Mouse (Mus musculus) MEL (cell line): ENCODE measurements around the gene Tgm4. TPM values are rescaled to one million over a fixed set of nuclear protein-coding genes. Genes with fewer than 3 reads are reported as not detected.

Experiments used
- DNase-seq: peaks from one replicate; pipeline ENCODE4 v3.0.0; 2011; ENCODE audit warnings: low read depth, low spot score
- H3K27ac ChIP-seq: 2 replicates; pipeline ENCODE4 v1.5.1; 2012; ENCODE audit warnings: low read depth, mild to moderate bottlenecking, control low read depth, low read length, moderate library complexity; ENCODE audit not compliant: control insufficient read depth
- H3K27me3 ChIP-seq, 2 experiments: fragments of 150-350 bp in 1 of 2; sonication (generic) in 1 of 2; 2 replicates each; pipeline ENCODE4 v1.6.1; 2012; ENCODE audit warnings: low read length in 2 of 2, mild to moderate bottlenecking in 2 of 2, improper control_type of control experiment in 1 of 2, moderate library complexity in 1 of 2; ENCODE audit not compliant: insufficient read depth in 2 of 2, control insufficient read depth in 1 of 2
- H3K36me3 ChIP-seq, 2 experiments: 2 replicates each; pipeline ENCODE4 v1.6.1; 2012 to 2014; ENCODE audit warnings: low read length in 2 of 2, improper control_type of control experiment in 1 of 2, inconsistent platforms in 1 of 2, mild to moderate bottlenecking in 1 of 2; ENCODE audit not compliant: insufficient read depth in 2 of 2, control insufficient read depth in 1 of 2
- H3K4me1 ChIP-seq, 2 experiments: fragments of 150-350 bp in 1 of 2; sonication (generic) in 1 of 2; 2 replicates each; pipeline ENCODE4 v1.6.1; 2012; ENCODE audit warnings: low read length in 2 of 2, improper control_type of control experiment in 1 of 2, mild to moderate bottlenecking in 1 of 2; ENCODE audit not compliant: insufficient read depth in 2 of 2, control insufficient read depth in 1 of 2
- H3K4me3 ChIP-seq, 2 experiments: fragments of 150-350 bp in 1 of 2; sonication (generic) in 1 of 2; 2 replicates each; pipeline ENCODE4 v1.5.1; 2012; ENCODE audit warnings: low read depth in 2 of 2, low read length in 2 of 2, mild to moderate bottlenecking in 2 of 2, moderate library complexity in 2 of 2, control low read depth in 1 of 2, improper control_type of control experiment in 1 of 2; ENCODE audit not compliant: control insufficient read depth in 1 of 2, insufficient read depth in 1 of 2
- H3K79me2 ChIP-seq: 2 replicates; pipeline ENCODE4 v1.6.1; 2012; ENCODE audit warnings: mild to moderate bottlenecking, low read length, moderate library complexity; ENCODE audit not compliant: control insufficient read depth, poor library complexity, insufficient read depth
- H3K9ac ChIP-seq: 2 replicates; pipeline ENCODE4 v1.6.1; 2012; ENCODE audit warnings: low read depth, mild to moderate bottlenecking, control low read depth, low read length, moderate library complexity; ENCODE audit not compliant: control insufficient read depth, poor library complexity, severe bottlenecking
- H3K9me3 ChIP-seq: fragments of 150-350 bp; sonication (generic); replicated peaks from 2 replicates; pipeline ENCODE4 v1.6.1; 2012; ENCODE audit warnings: mild to moderate bottlenecking, low read length, improper control_type of control experiment, moderate library complexity; ENCODE audit not compliant: insufficient read depth
- BHLHE40 ChIP-seq: IDR thresholded peaks from 2 replicates; pipeline ENCODE4 v1.6.1; 2012; ENCODE audit warnings: low read depth, mild to moderate bottlenecking, inconsistent platforms, low read length, improper control_type of control experiment, borderline replicate concordance
- CTCF ChIP-seq, 3 experiments: IDR thresholded peaks in 2 of 3; conservative IDR thresholded peaks in 1 of 3; 2 replicates each; pipeline ENCODE4 v1.5.1; 2011 to 2012; ENCODE audit warnings: low read length in 3 of 3, low read depth in 2 of 3, mild to moderate bottlenecking in 2 of 3, improper control_type of control experiment in 1 of 3, inconsistent platforms in 1 of 3, mixed read lengths in 1 of 3, moderate library complexity in 1 of 3; ENCODE audit not compliant: control insufficient read depth in 1 of 3, insufficient read depth in 1 of 3, poor library complexity in 1 of 3, severe bottlenecking in 1 of 3
- E2F4 ChIP-seq: IDR thresholded peaks from 2 replicates; pipeline ENCODE4 v1.6.1; 2011; ENCODE audit warnings: low read depth, low read length, improper control_type of control experiment, borderline replicate concordance
- EP300 ChIP-seq, 2 experiments: IDR thresholded peaks; 2 replicates each; pipeline ENCODE4 v1.6.1; 2011; ENCODE audit warnings: improper control_type of control experiment in 2 of 2, low read length in 2 of 2, low read depth in 1 of 2, mild to moderate bottlenecking in 1 of 2
- ETS1 ChIP-seq: IDR thresholded peaks from 2 replicates; pipeline ENCODE4 v1.6.1; 2012; ENCODE audit warnings: low read depth, mild to moderate bottlenecking, inconsistent platforms, low read length, improper control_type of control experiment, moderate library complexity
- GABPA ChIP-seq: IDR thresholded peaks from 2 replicates; pipeline ENCODE4 v1.6.1; 2012; ENCODE audit warnings: low read depth, mild to moderate bottlenecking, inconsistent platforms, low read length, improper control_type of control experiment, moderate library complexity
- GATA1 ChIP-seq: IDR thresholded peaks from 2 replicates; pipeline ENCODE4 v1.6.1; 2011; ENCODE audit warnings: low read depth, low read length, improper control_type of control experiment
- JUND ChIP-seq: IDR thresholded peaks from 2 replicates; pipeline ENCODE4 v1.6.1; 2011; ENCODE audit warnings: low read depth, mild to moderate bottlenecking, improper control_type of control experiment, low read length
- KAT2A ChIP-seq: conservative IDR thresholded peaks from 2 replicates; pipeline ENCODE4 v1.6.1; 2012; ENCODE audit warnings: low read depth, low read length, improper control_type of control experiment, inconsistent platforms
- MAZ ChIP-seq: IDR thresholded peaks from 2 replicates; pipeline ENCODE4 v1.6.1; 2012; ENCODE audit warnings: low read depth, mild to moderate bottlenecking, inconsistent platforms, low read length, improper control_type of control experiment
- MXI1 ChIP-seq: IDR thresholded peaks from 2 replicates; pipeline ENCODE4 v1.6.1; 2011; ENCODE audit warnings: mild to moderate bottlenecking, low read depth, low read length, improper control_type of control experiment
- NRF1 ChIP-seq: IDR thresholded peaks from 2 replicates; pipeline ENCODE4 v1.6.1; 2014; ENCODE audit warnings: low read depth, mild to moderate bottlenecking, inconsistent platforms, low read length, improper control_type of control experiment, moderate library complexity; ENCODE audit not compliant: poor library complexity, insufficient read depth, severe bottlenecking
- POLR2A ChIP-seq, 2 experiments: IDR thresholded peaks; 2 replicates each; pipeline ENCODE4 v1.6.1; 2011 to 2012; ENCODE audit warnings: low read length in 2 of 2, mild to moderate bottlenecking in 2 of 2, control low read depth in 1 of 2, improper control_type of control experiment in 1 of 2, low read depth in 1 of 2, moderate library complexity in 1 of 2; ENCODE audit not compliant: control insufficient read depth in 1 of 2, insufficient read depth in 1 of 2, poor library complexity in 1 of 2
- POLR2AphosphoS2 ChIP-seq: IDR thresholded peaks from 2 replicates; pipeline ENCODE4 v1.6.1; 2011; ENCODE audit warnings: low read length, improper control_type of control experiment
- RAD21 ChIP-seq: IDR thresholded peaks from 2 replicates; pipeline ENCODE4 v1.6.1; 2011; ENCODE audit warnings: mild to moderate bottlenecking, low read depth, low read length, improper control_type of control experiment
- RCOR1 ChIP-seq: IDR thresholded peaks from 2 replicates; pipeline ENCODE4 v1.6.1; 2012; ENCODE audit warnings: low read depth, mild to moderate bottlenecking, inconsistent platforms, low read length, improper control_type of control experiment
- SMC3 ChIP-seq: IDR thresholded peaks from 2 replicates; pipeline ENCODE4 v1.6.1; 2011; ENCODE audit warnings: low read depth, low read length, improper control_type of control experiment
- TAL1 ChIP-seq: IDR thresholded peaks from 2 replicates; pipeline ENCODE4 v1.6.1; 2012; ENCODE audit warnings: mild to moderate bottlenecking, inconsistent platforms, low read length, moderate library complexity, mixed read lengths
- TBP ChIP-seq: IDR thresholded peaks from 2 replicates; pipeline ENCODE4 v1.8.0; 2011; ENCODE audit warnings: low read depth, low read length, improper control_type of control experiment
- TCF12 ChIP-seq: IDR thresholded peaks from 2 replicates; pipeline ENCODE4 v1.6.1; 2014; ENCODE audit warnings: low read depth, mild to moderate bottlenecking, inconsistent platforms, low read length, improper control_type of control experiment, moderate library complexity
- UBTF ChIP-seq: IDR thresholded peaks from 2 replicates; pipeline ENCODE4 v1.6.1; 2012; ENCODE audit warnings: low read depth, mild to moderate bottlenecking, inconsistent platforms, low read length, improper control_type of control experiment, moderate library complexity, borderline replicate concordance; ENCODE audit not compliant: insufficient read depth
- USF1 ChIP-seq: IDR thresholded peaks from 2 replicates; pipeline ENCODE4 v1.6.1; 2014; ENCODE audit warnings: low read depth, mild to moderate bottlenecking, inconsistent platforms, low read length, improper control_type of control experiment, moderate library complexity
- USF2 ChIP-seq, 2 experiments: IDR thresholded peaks; 2 replicates each; pipeline ENCODE4 v1.6.1; 2011 to 2012; ENCODE audit warnings: improper control_type of control experiment in 2 of 2, low read length in 2 of 2, borderline replicate concordance in 1 of 2, inconsistent platforms in 1 of 2, low read depth in 1 of 2, mild to moderate bottlenecking in 1 of 2; ENCODE audit not compliant: insufficient read depth in 1 of 2
- ZC3H11A ChIP-seq: IDR thresholded peaks from 2 replicates; pipeline ENCODE4 v1.6.1; 2012; ENCODE audit warnings: low read depth, mild to moderate bottlenecking, inconsistent platforms, low read length, improper control_type of control experiment
- polyA plus RNA-seq, 2 experiments: library from polyadenylated mRNA; stranded (reverse) in 1 of 2; unstranded in 1 of 2; fragments of >175 nt in 1 of 2; fragments of >200 nt in 1 of 2; gene quantifications; 2 replicates each; pipeline versions ENCODE4 v1.2.1 to v1.2.4; 2012; ENCODE audit warnings: low replicate concordance in 2 of 2, low read depth in 1 of 2; ENCODE audit not compliant: insufficient read length in 2 of 2, insufficient read depth in 1 of 2, missing spikeins in 1 of 2
- total RNA-seq: library from RNA; depleted of rRNA; stranded (reverse); fragments of 300-350 nt; gene quantifications from 2 replicates; pipeline ENCODE4 v1.2.3, GENCODE M21; 2012

The Tgm4 gene
- total and polyA plus RNA-seq, 3 experiments: 0.42 to 0.96 TPM; not detected in 1

DNA sequence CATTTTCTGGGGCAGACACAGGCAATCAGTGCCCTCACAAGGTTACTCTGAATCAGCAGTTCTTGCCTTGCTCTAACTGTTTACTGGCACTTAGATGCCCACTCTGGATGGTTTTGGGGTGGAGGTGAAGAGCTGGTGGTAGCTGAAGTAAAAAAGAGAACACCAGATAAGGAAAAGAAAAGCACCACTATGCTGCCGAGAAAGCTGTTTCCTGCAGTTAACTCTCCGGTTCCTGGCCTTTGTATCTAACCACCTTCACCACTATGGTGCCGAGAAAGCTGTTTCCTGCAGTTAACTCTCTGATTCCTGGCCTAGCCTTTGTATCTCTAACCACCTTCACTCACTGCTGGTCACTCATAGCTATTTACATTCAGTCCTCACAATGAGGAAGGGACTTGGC, 53.0 kb downstream of the Tgm4 start:
- no peaks in the 10 kb centered on the region for H3K9me3 ChIP-seq
- H3K27ac ChIP-seq: no peak overlapping the region
- no peaks in the 10 kb centered on the region for H3K27me3 ChIP-seq
- H3K79me2 ChIP-seq: no peaks in the 10 kb centered on the region
- H3K36me3 ChIP-seq: peaks cover 4 to 21% of the 10 kb centered on the region in 2 experiments; a peak in 3 of 4 replicates
- DNase-seq: peak; percentile 26
- TF ChIP-seq EP300 (IDR thresholded peaks at IDR 0.05; ENCODE audit: low read depth in 1 of 2, low read length in 2 of 2) (peak; percentile 22 to 50; a peak in 3 of 4 replicates), ETS1 (no peak), GABPA (no peak), GATA1 (peak; percentile 38; the same call in 1 of the 2 replicates), RCOR1 (0 out of 2 replicates have a peak, but pooled peaks have one; percentile 15), RAD21 (no peak), TCF12 (peak; percentile 55; the same call in 1 of the 2 replicates), KAT2A (no peak), JUND (no peak), TAL1 (peak; percentile 58)
- H3K4me1 ChIP-seq: peaks cover 0 to 3% of the 10 kb centered on the region in 2 experiments; a peak in 1 of 4 replicates
- H3K4me3 ChIP-seq: no peak overlapping the region
- H3K9ac ChIP-seq: no peak overlapping the region

DNA sequence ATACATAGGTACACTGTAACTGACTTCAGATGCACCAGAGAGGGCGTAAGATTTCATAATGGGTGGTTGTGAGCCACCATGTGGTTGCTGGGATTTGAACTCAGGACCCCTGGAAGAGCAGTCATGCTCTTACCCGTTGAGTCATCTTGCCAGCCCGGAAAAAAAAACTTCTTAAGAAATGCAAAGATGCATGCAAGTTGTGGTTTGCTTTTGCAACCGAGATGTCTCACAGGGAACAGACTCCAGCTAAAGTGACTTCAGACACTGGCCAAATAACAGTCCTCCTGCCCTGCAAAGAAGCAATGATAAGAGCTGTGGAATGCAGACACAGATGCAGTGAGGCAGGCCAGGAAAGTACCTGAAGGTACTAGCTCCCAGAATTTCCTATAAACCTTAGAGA, 56.3 kb downstream of the Tgm4 start:
- no peak for TF ChIP-seq JUND
- TF ChIP-seq GABPA: no peak
- TF ChIP-seq NRF1: no peak
- no peak for TF ChIP-seq POLR2AphosphoS2
- TF ChIP-seq ZC3H11A: no peak
- TF ChIP-seq CTCF (IDR thresholded peaks at IDR 0.05 in 2 of 3, conservative IDR thresholded peaks at IDR 0.05 in 1 of 3; ENCODE audit: control insufficient read depth in 1 of 3, insufficient read depth in 1 of 3, low read depth in 2 of 3, low read length in 3 of 3, poor library complexity in 1 of 3, severe bottlenecking in 1 of 3): no peak
- no peak for TF ChIP-seq USF1
- no peak for TF ChIP-seq TBP
- TF ChIP-seq MXI1: no peak
- no peak for TF ChIP-seq POLR2A (IDR thresholded peaks at IDR 0.05; ENCODE audit: control insufficient read depth in 1 of 2, insufficient read depth in 1 of 2, low read depth in 1 of 2, low read length in 2 of 2, poor library complexity in 1 of 2)
- TF ChIP-seq SMC3: no peak
- no peak for TF ChIP-seq E2F4
- TF ChIP-seq UBTF: no peak
- TF ChIP-seq MAZ: no peak
- no peak for TF ChIP-seq GATA1
- TF ChIP-seq BHLHE40: no peak
- no peak for TF ChIP-seq EP300 (IDR thresholded peaks at IDR 0.05; ENCODE audit: low read depth in 1 of 2, low read length in 2 of 2)
- no peak for TF ChIP-seq TCF12
- no peak for TF ChIP-seq KAT2A
- no peak for TF ChIP-seq USF2 (IDR thresholded peaks at IDR 0.05; ENCODE audit: borderline replicate concordance in 1 of 2, insufficient read depth in 1 of 2, low read depth in 1 of 2, low read length in 2 of 2)
- TF ChIP-seq, all 39 proteins: peak for 0
- H3K79me2 ChIP-seq: no peaks in the 10 kb centered on the region
- peaks cover 0 to 3% of the 10 kb centered on the region in 2 experiments; a peak in 1 of 4 replicates for H3K4me1 ChIP-seq

More for the DNA sequence above, 56.3 kb downstream of the Tgm4 start:
- no peak for DNase-seq
- Histone ChIP-seq H3K4me3 (no peak overlapping the region), H3K36me3 (peaks cover 4 to 13% of the 10 kb centered on the region in 2 experiments; a peak in 3 of 4 replicates), H3K27ac (no peak overlapping the region), H3K27me3 (no peaks in the 10 kb centered on the region), H3K9ac (no peak overlapping the region), H3K9me3 (no peaks in the 10 kb centered on the region)
